Mouse (Mus musculus) urinary bladder, postnatal 25 days (tissue): Measurements from ENCODE around the gene Lcn12.

Experiments used
- DNase-seq: peaks from one replicate; pipeline ENCODE4 v3.0.0; 2022; ENCODE audit warnings: low spot score

The Lcn12 gene

GRCm38 (mm10) chr2:25493476-25493961, at the start of gene Lcn12:
TSS of gene Lcn12 (minus strand) at chr2:25493911.
- DNase-seq = no peak

- no peak for DNase-seq
Observed at GRCm38 (mm10) chr2:25541644-25542367, 48.1 kb upstream of the Lcn12 start.

GRCm38 (mm10) chr2:25540541-25540948, 46.8 kb upstream of the Lcn12 start:
- DNase-seq = no peak

- DNase-seq = no peak
Observed at GRCm38 (mm10) chr2:25536531-25536930, 42.8 kb upstream of the Lcn12 start.

GRCm38 (mm10) chr2:25534866-25535182, 41.1 kb upstream of the Lcn12 start:
- no peak for DNase-seq

- peak; percentile 35 for DNase-seq
Observed at GRCm38 (mm10) chr2:25534178-25534865, 40.6 kb upstream of the Lcn12 start.

GRCm38 (mm10) chr2:25533707-25534106, 40.0 kb upstream of the Lcn12 start:
- no peak for DNase-seq

GRCm38 (mm10) chr2:25526510-25527302, 33.0 kb upstream of the Lcn12 start:
- DNase-seq = no peak

GRCm38 (mm10) chr2:25509912-25510311, 16.2 kb upstream of the Lcn12 start:
- no peak for DNase-seq

- DNase-seq = no peak
Observed at GRCm38 (mm10) chr2:25506964-25507363, 13.3 kb upstream of the Lcn12 start.

- no peak for DNase-seq
Observed at GRCm38 (mm10) chr2:25505860-25506259, 12.1 kb upstream of the Lcn12 start.

- DNase-seq = no peak
Observed at GRCm38 (mm10) chr2:25505000-25505399, 11.3 kb upstream of the Lcn12 start.

- DNase-seq = no peak
Observed at GRCm38 (mm10) chr2:25504538-25504937, 10.8 kb upstream of the Lcn12 start.

- no peak for DNase-seq
Observed at GRCm38 (mm10) chr2:25502726-25503125, 9.0 kb upstream of the Lcn12 start.

GRCm38 (mm10) chr2:25501593-25502486, 8.1 kb upstream of the Lcn12 start, which contains the start of gene C8g:
TSS of gene C8g (minus strand) at chr2:25501719.
- DNase-seq = no peak

GRCm38 (mm10) chr2:25500576-25501405, 7.1 kb upstream of the Lcn12 start, which contains the start of gene Fbxw5:
TSS of gene Fbxw5 (plus strand) at chr2:25500750.
- DNase-seq = peak; percentile 69

- DNase-seq = no peak
Observed at GRCm38 (mm10) chr2:25500071-25500575, 6.4 kb upstream of the Lcn12 start.

- no peak for DNase-seq
Observed at GRCm38 (mm10) chr2:25498622-25499478, 5.1 kb upstream of the Lcn12 start.

GRCm38 (mm10) chr2:25497846-25498575, 4.3 kb upstream of the Lcn12 start:
- no peak for DNase-seq
